Mouse (Mus musculus) heart, embryonic 12.5 days (tissue): Measurements from ENCODE around the gene Adam10. TPM values are rescaled to one million over a fixed set of nuclear protein-coding genes. Genes with fewer than 3 reads are reported as not detected.

ENCODE experiments used
- ATAC-seq: fragments of 200-750 bp; cut with Nextera tagmentation; 2 replicates; pipeline ENCODE4 v1.8.0; 2017; ENCODE audit warnings: moderate TSS enrichment, moderate library complexity; ENCODE audit not compliant: insufficient number of reproducible peaks, low FRiP score
- H3K27ac ChIP-seq: fragments of 300-500 bp; sonication (generic); 2 replicates; pipeline ENCODE4 v1.5.1; 2016; ENCODE audit warnings: mild to moderate bottlenecking, moderate library complexity; ENCODE audit not compliant: poor library complexity, severe bottlenecking
- H3K27me3 ChIP-seq: fragments of 300-500 bp; sonication (generic); replicated peaks from 2 replicates; pipeline ENCODE4 v1.6.1; 2016; ENCODE audit warnings: mild to moderate bottlenecking, moderate library complexity
- H3K36me3 ChIP-seq: fragments of 300-500 bp; sonication (generic); 2 replicates; pipeline ENCODE4 v1.6.1; 2016; ENCODE audit warnings: mild to moderate bottlenecking, moderate library complexity
- H3K4me1 ChIP-seq: fragments of 300-500 bp; sonication (generic); replicated peaks from 2 replicates; pipeline ENCODE4 v1.6.1; 2016; ENCODE audit warnings: mild to moderate bottlenecking
- H3K4me2 ChIP-seq: fragments of 300-500 bp; sonication (generic); 2 replicates; pipeline ENCODE4 v1.6.1; 2016; ENCODE audit warnings: mild to moderate bottlenecking, moderate library complexity
- H3K4me3 ChIP-seq: fragments of 300-500 bp; sonication (generic); 2 replicates; pipeline ENCODE4 v1.5.1; 2016; ENCODE audit warnings: mild to moderate bottlenecking
- H3K9ac ChIP-seq: fragments of 300-500 bp; sonication (generic); 2 replicates; pipeline ENCODE4 v1.6.1; 2016; ENCODE audit warnings: mild to moderate bottlenecking, moderate library complexity
- H3K9me3 ChIP-seq: fragments of 300-500 bp; sonication (generic); replicated peaks from 2 replicates; pipeline ENCODE4 v1.6.1; 2016; ENCODE audit warnings: mild to moderate bottlenecking, moderate library complexity
- WGBS: fragments of 180-500 bp; shearing (Covaris S2); methylation state at CpG from one replicate; pipeline ENCODE4 v1.1.7; 2016; 5-methylcytosine and 5-hydroxymethylcytosine counted together
- polyA plus RNA-seq: library from polyadenylated mRNA; unstranded; fragments of >200 nt; fragmentation: Nextera tagmentation; extraction: Ambion mirVana; gene quantifications from 2 replicates; pipeline ENCODE4 v1.2.1, GENCODE M21; 2016

Adam10 gene
- polyA plus RNA-seq, 1 experiment from 2014 or later: 107 TPM

DNA sequence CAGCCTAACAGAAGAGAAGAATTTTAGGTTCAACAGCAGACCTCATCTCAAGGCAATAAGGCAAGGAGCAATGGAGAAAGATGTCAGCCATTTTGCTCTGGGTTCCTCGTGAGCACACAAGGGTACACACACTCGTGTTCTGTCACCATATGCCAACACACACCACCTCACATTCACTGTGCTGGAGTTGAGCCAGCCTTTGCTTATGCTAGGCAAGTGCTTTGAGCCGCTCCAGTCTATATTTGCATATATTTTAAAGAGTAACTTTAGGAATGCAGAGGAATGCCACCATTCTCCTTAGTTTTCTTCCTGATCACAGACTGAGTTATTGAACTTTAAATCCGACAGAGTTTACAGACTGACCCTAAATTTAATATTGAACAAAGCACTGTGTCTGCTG, 111.8 kb downstream of the Adam10 start:
- no peak overlapping the region for H3K9ac ChIP-seq
- no peak for ATAC-seq
- H3K27ac ChIP-seq: no peak overlapping the region
- no peaks in the 10 kb centered on the region for H3K27me3 ChIP-seq
- no peaks in the 10 kb centered on the region; the same call in 1 of the 2 replicates for H3K9me3 ChIP-seq
- H3K4me3 ChIP-seq: no peak overlapping the region
- no peak overlapping the region for H3K4me2 ChIP-seq
- 83% methylated on average over 4 of the region's 4 CpGs for WGBS
- H3K4me1 ChIP-seq: peaks cover 4% of the 10 kb centered on the region
- 0 out of 2 replicates have a peak, but pooled peaks cover 3% of the 10 kb centered on the region for H3K36me3 ChIP-seq

- H3K36me3 ChIP-seq: no peaks in the 10 kb centered on the region
- no peak overlapping the region for H3K4me3 ChIP-seq
- no peak overlapping the region for H3K9ac ChIP-seq
- no peaks in the 10 kb centered on the region for H3K9me3 ChIP-seq
- WGBS: 76% methylated on average over 15 of the region's 15 CpGs
- ATAC-seq: no peak
- H3K4me2 ChIP-seq: no peak overlapping the region
- no peaks in the 10 kb centered on the region for H3K27me3 ChIP-seq
- H3K4me1 ChIP-seq: peaks cover 4% of the 10 kb centered on the region
- H3K27ac ChIP-seq: no peak overlapping the region
Observed at GRCm38 (mm10) chr9:70794643-70795438, 116.0 kb downstream of the Adam10 start.

DNA sequence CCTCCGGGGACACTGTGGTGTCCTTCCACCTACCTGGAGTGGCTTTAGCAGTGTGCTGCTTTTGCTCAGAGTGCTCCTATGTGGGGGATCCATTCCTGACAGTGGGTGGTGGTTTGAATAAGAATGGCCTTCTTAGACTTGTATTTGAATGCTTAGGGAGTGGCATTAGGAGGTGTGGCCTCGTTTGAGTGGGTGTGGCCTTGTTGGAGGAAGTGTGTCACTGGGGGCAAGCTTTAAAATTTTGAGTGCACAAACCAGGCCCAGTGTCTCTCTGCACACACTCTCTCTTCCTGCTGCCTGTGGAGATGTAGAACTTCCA, 116.6 kb downstream of the Adam10 start:
- no peak overlapping the region for H3K4me2 ChIP-seq
- ATAC-seq: peak; percentile 45; the same call in 1 of the 2 replicates
- H3K9me3 ChIP-seq: no peaks in the 10 kb centered on the region
- H3K4me1 ChIP-seq: peaks cover 7% of the 10 kb centered on the region
- WGBS: 59% methylated on average over 2 of the region's 2 CpGs
- no peaks in the 10 kb centered on the region for H3K36me3 ChIP-seq
- no peak overlapping the region for H3K27ac ChIP-seq
- no peak overlapping the region for H3K9ac ChIP-seq
- H3K4me3 ChIP-seq: no peak overlapping the region
- no peaks in the 10 kb centered on the region for H3K27me3 ChIP-seq

DNA sequence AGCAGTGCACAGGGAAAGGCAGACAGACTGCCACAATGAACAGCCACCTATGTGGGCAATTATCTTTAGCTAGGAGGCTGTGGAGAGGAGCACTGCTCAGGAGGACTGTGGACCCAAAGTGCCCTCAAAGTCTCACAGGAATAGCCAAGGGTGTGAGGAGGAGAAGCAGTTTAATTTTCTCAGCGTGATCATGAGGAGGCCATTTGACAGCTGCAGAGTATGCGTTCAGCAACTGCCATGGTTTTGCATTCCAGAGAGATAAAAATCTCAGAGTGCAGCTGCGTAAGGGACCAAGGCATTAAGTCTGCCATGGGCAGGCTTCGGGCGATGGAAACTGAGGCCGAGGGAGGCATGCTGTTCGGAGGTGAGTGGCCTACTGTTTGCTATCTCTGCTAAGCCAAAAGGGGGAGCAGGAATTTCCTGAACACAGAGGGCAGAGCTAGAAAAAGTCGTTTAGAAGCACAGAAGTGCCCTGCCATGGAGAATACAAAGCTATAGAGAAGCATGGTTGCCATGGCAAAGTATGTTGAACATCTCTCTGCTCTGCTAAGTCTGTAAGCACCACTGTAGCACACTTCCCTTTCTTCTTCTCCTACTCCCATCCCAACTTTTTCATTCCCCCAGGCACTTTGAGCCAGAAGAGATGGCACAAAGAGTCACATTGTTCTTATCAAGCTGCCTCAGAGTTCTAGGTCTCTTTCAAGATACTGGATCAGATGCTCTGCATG, 122.0 kb downstream of the Adam10 start:
- H3K36me3 ChIP-seq: no peaks in the 10 kb centered on the region
- no peak overlapping the region for H3K4me2 ChIP-seq
- H3K9ac ChIP-seq: no peak overlapping the region
- H3K9me3 ChIP-seq: no peaks in the 10 kb centered on the region
- H3K4me3 ChIP-seq: no peak overlapping the region
- H3K27me3 ChIP-seq: no peaks in the 10 kb centered on the region
- no peak overlapping the region for H3K27ac ChIP-seq
- H3K4me1 ChIP-seq: peaks cover 15% of the 10 kb centered on the region
- no peak for ATAC-seq
- 47% methylated on average over 8 of the region's 8 CpGs for WGBS

GRCm38 (mm10) chr9:70801761-70802160, 123.0 kb downstream of the Adam10 start:
- peaks cover 15% of the 10 kb centered on the region for H3K4me1 ChIP-seq
- H3K27me3 ChIP-seq: no peaks in the 10 kb centered on the region
- H3K9ac ChIP-seq: no peak overlapping the region
- ATAC-seq: no peak
- no peaks in the 10 kb centered on the region for H3K9me3 ChIP-seq
- H3K4me2 ChIP-seq: no peak overlapping the region
- no peaks in the 10 kb centered on the region for H3K36me3 ChIP-seq
- WGBS: 72% methylated on average over 3 of the region's 3 CpGs
- no peak overlapping the region for H3K27ac ChIP-seq
- H3K4me3 ChIP-seq: no peak overlapping the region

GRCm38 (mm10) chr9:70802816-70803215, 124.0 kb downstream of the Adam10 start:
- H3K36me3 ChIP-seq: no peaks in the 10 kb centered on the region
- no peak overlapping the region for H3K4me3 ChIP-seq
- no peak overlapping the region for H3K4me2 ChIP-seq
- peaks cover 19% of the 10 kb centered on the region for H3K4me1 ChIP-seq
- no peak for ATAC-seq
- WGBS: 71% methylated on average over 3 of the region's 3 CpGs
- no peak overlapping the region for H3K9ac ChIP-seq
- H3K27ac ChIP-seq: no peak overlapping the region
- no peaks in the 10 kb centered on the region for H3K9me3 ChIP-seq
- no peaks in the 10 kb centered on the region for H3K27me3 ChIP-seq

DNA sequence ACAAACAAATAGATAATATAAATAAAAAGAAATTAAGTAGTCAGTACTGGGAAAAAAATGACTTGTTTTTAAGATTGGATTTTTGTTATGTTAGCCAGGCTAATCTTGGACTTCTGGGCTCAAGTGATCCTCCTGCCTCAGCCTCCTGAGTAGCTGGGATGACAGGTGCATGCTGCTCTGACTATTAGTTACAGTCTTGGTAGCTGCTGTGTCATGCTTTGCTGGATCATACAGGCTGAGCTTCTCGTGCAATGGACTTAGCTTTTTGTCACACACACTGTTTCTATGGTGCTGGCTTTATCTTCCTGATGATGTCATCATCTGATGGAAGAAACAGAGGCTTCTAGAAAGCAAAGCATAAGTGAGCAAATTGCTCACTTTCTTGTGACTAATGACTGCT, 127.3 kb downstream of the Adam10 start:
- Histone ChIP-seq H3K36me3 (no peaks in the 10 kb centered on the region), H3K27me3 (no peaks in the 10 kb centered on the region), H3K4me1 (peaks cover 17% of the 10 kb centered on the region), H3K4me2 (no peak overlapping the region), H3K27ac (no peak overlapping the region), H3K9me3 (no peaks in the 10 kb centered on the region), H3K9ac (no peak overlapping the region), H3K4me3 (no peak overlapping the region)
- ATAC-seq: no peak
- 52% methylated on average over 1 of the region's 1 CpGs for WGBS

GRCm38 (mm10) chr9:70807714-70808113, 128.9 kb downstream of the Adam10 start:
- ATAC-seq: no peak
- Histone ChIP-seq H3K27me3 (no peaks in the 10 kb centered on the region), H3K4me3 (no peak overlapping the region), H3K9me3 (no peaks in the 10 kb centered on the region), H3K4me1 (peaks cover 28% of the 10 kb centered on the region), H3K27ac (no peak overlapping the region), H3K4me2 (no peak overlapping the region), H3K36me3 (no peaks in the 10 kb centered on the region), H3K9ac (no peak overlapping the region)
- WGBS: 67% methylated on average over 11 of the region's 11 CpGs

- Histone ChIP-seq H3K4me1 (peaks cover 44% of the 10 kb centered on the region), H3K9me3 (no peaks in the 10 kb centered on the region), H3K4me2 (no peak overlapping the region), H3K9ac (no peak overlapping the region), H3K36me3 (no peaks in the 10 kb centered on the region), H3K27me3 (no peaks in the 10 kb centered on the region), H3K4me3 (no peak overlapping the region), H3K27ac (no peak overlapping the region)
- ATAC-seq: no peak
- WGBS: 88% methylated on average over 12 of the region's 12 CpGs
Observed at GRCm38 (mm10) chr9:70812551-70812950, 133.8 kb downstream of the Adam10 start.

DNA sequence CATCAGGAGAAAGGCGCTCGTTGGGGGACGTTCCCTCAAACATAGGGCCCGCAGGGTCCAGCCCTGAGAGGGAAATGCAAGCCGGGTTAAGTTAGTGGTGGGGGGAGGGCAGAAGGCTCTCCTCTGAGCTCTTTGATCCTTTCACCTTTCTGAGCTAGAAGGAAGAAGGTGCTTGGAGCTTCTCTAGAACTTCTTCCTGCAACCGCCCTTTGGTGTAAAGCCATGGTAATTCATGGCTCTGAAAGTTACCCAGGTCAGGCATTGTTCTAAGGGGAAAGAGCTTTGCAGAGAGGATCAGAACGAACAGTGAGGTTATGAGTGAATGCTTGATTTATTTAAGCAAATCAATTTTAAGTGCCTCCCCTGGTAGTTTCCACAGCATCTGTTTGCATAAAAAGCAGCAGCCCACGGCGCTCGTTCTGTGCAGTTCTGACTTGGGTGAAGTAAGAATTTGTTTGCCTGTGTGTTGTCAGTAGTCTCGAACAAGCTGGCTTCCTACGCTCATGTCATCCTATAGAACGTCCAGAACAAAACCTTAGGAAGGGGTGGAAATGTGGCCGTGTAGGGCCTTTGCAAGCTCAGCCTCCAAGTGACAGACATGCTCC, 138.0 kb downstream of the Adam10 start:
- no peak for ATAC-seq
- H3K4me2 ChIP-seq: no peak overlapping the region
- no peaks in the 10 kb centered on the region for H3K27me3 ChIP-seq
- H3K36me3 ChIP-seq: no peaks in the 10 kb centered on the region
- no peak overlapping the region for H3K9ac ChIP-seq
- no peak overlapping the region for H3K27ac ChIP-seq
- WGBS: 73% methylated on average over 14 of the region's 14 CpGs
- H3K4me1 ChIP-seq: peaks cover 26% of the 10 kb centered on the region
- H3K9me3 ChIP-seq: no peaks in the 10 kb centered on the region
- H3K4me3 ChIP-seq: no peak overlapping the region

DNA sequence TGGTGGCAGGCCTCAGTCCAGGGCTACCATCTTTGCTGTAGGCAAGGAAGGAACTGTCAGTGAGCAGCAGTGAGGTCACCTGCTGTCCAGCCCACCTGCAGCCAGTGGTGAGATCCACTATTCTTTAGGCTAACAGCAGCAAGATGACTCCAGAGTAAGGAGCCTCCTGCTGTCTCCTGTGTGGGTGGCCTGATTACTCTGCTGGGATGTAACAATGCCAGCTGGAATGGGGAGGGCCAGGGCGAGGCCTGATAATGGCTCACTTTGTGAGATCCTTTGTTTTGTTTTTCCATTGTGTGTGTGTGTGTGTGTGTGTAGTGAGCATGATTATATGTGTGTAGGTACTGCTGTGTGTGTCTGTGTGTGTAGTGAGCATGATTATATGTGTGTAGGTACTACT, 138.6 kb downstream of the Adam10 start:
- Histone ChIP-seq H3K27me3 (no peaks in the 10 kb centered on the region), H3K27ac (no peak overlapping the region), H3K36me3 (no peaks in the 10 kb centered on the region), H3K4me1 (peaks cover 20% of the 10 kb centered on the region), H3K4me3 (no peak overlapping the region), H3K4me2 (no peak overlapping the region), H3K9ac (no peak overlapping the region), H3K9me3 (no peaks in the 10 kb centered on the region)
- WGBS: 58% methylated on average over 1 of the region's 1 CpGs
- no peak for ATAC-seq
